Mouse (Mus musculus) adrenal gland (tissue): ENCODE results near the gene Actg2.

Source experiments
- intact Hi-C: fragments of 180-260 bp; cut with DNase I; formaldehyde crosslinking; loops from one replicate; pipeline ENCODE4 v1.15.1; 2025

The Actg2 gene

DNA sequence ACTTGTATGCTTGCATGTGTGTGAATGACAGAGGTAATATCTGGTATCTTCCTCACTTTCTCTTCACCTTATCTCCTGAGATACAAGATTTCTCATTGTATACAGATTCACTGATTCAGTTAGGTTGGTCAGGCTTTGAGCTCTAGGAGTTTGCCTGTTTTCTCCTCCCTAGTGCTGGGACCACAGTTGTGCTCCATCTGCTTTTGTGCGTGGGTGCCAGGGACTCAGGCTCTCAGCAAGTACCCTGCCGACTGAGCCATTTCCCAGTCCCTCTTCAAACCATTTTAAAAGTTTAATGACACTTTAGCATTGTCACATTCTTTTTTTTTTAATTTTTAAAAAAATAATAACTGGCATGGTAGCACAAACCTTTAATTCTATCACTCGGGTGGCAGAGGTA, 20.9 kb downstream of the Actg2 start:
- intact Hi-C loops = no loop called here

DNA sequence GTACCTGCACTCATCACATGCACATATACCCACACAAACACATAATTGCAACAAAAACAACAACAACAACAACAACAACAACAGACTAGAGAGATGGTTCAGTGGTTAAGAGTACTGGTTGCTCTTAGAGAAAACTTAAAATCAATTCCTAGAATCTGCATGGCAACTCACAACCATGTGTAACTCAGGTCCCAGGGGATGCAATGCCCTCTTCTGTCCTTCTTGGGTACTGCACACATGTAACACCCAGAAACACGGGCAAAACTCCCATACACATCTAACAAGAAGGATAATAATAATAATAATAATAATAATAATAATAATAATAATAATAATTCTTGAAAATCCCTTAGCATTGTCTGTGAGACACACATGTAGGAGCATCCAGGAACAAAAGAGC, 23.6 kb downstream of the Actg2 start:
- intact Hi-C loops = loop anchor here (1.0 kb wide), 1 partner anchor 156 kb away; no protein-coding TSS in a partner anchor

DNA sequence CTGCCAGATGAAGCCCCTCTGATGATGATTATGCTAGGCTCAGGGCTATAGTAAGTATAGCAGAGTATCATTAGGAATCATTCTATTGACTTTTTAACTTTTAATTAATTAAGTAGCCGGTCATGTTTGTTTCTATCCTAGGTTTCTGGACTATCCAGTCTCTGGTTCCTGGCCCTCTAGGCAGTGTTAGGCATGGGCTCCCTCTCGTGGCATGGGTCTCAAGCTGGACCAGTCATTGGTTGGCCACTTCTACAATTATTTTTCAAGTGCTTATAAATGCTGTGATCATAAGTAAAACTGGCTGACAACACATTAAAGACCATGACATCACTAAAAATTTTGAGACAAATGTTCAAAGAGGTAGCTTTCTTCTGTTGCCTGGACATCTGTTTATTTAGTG, 25.9 kb downstream of the Actg2 start:
- intact Hi-C loops = no loop called here

DNA sequence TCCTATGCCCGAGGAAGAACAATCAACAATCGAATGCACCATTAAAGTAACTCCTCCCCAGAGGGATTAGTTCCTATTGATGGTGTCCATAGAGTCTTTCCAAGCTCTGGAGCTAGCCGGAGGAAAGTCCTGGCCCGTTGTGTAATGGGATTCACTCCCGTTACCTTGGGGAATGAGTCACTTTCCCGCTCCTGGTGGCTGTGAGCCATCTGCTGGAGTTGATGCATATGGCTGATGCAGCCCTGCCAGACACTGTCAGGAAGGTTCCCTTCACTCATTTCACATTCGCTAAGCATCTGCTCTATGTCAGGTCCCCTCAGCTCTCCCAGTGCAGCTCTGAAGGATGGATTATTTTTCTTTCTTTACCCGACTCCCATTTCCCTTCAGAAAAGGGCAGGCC, 26.6 kb downstream of the Actg2 start:
- intact Hi-C loops = no loop called here

DNA sequence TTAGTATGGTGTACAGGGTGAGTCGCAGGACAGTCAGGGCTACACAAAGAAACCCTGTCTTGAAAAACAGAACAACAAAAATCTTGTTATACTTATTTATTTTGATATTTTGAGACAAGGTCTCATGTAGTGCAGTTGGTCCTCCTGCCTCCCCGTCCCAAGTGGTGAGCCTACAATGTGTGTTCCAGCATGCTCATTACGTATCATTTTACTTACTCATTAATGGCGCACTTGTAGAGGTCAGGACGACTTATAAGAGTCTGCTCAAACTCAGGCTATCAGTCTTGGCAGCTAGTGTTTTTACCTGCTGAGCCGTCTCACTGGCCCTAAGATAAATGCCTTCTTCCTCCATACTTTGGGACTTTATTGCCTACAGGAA, 28.9 kb downstream of the Actg2 start:
- intact Hi-C loops = loop anchor here (2.0 kb wide), 1 partner anchor 50 kb away; no protein-coding TSS in a partner anchor

DNA sequence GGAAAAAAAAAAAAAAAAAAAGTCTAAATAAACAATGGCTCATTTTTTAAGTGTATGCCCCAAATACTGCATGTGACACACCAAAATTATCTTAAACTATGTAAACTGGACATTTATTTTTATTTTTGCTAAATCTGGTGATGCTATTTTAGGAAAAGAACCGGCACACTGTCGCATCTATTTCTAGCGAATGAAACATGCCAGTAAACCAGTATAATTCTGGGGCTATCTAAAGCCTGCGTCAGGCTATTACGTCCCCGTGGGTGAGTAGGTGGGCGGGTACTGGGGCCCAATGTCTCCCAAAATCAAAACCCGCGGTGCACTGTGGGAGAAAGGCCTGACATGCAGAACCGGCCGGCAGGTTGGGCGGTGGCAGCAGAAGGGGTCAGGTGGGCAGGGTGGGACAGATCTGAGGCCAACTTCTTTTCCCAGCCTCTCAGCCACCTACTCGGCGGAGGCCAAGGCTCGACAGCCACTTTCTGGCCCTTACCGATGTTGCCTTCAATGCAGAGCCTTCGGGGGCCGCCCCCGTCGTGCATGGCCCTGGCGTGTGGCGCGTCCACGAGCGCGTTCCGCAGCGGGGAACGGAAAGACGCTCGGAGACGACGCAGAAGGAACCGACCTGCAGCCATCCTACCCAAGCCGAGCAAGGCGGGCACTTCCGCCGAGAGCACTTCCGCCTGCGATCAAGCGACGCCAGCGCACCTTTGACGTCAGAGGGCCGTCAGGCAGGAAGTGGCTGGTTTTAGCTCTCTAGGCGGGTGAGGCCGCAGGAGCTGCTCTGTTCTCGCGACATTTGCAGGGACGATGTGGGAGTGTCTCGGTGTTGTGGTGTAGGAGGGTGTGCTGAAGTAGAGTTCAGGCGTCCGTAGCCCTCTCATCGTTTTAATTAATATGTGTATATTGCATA, 29.6 kb downstream of the Actg2 start, which contains the start of gene Dguok:
TSS of gene Dguok (minus strand) at position 712 of the 910 bp plus-strand sequence.
- intact Hi-C loops = loop anchor here (2.0 kb wide), 1 partner anchor 50 kb away; no protein-coding TSS in a partner anchor

DNA sequence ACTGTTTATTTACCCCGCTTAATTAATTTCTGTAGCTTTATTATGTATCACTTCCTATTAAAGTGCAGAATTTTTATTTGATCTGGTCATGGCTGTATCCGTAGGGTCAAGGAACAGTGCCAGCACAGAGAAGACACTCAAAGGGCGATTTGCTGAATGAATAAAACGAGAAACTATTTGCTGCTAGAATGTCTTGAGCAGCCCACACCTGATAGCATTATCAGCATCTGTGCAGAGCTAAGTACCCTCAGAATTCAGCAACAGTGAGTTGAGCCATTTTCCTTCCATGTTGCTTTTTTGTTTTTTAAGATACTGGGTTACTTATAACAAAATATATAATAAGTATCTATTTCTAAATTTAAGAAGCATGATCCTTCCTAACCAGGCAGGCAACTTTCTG, 30.5 kb downstream of the Actg2 start:
- intact Hi-C loops = no loop called here

DNA sequence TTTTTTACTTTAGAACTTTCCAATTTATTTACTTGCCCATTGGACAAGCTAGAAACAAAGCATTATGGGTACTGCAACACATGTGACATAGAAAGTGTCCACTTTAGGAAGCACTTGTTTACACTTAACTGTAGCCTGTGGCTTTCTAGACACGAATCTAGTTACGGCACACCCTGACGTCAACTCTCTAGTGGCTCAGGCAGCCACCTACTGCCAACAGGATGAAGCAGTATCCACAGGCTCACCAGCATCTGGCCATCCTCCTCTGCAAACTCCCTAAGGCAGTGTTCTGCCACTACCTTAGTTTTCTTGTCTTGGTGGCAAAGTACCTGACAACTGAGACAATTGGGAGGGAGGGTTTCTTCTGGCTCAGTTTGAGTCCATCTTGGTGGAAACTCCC, 32.7 kb downstream of the Actg2 start:
- intact Hi-C loops = no loop called here

DNA sequence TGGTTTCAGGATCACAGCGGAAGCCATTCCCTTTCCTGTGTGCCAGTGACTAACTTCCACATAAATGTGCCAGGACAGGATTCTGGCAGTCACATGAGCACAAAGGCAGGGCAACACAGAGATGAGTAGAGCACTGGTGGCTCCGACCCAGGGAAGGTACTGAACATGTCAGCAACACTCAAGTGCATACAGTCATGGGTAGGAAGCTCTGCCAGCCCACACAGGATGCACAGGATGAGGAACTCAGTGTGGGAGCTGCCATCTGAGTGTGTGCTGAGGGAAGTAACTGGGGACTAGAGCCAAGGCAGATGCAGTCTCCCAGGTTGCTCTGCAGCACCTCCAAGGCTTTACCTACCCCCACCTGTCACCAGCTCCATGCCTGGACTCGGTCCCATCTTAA, 33.4 kb downstream of the Actg2 start:
- intact Hi-C loops = no loop called here

DNA sequence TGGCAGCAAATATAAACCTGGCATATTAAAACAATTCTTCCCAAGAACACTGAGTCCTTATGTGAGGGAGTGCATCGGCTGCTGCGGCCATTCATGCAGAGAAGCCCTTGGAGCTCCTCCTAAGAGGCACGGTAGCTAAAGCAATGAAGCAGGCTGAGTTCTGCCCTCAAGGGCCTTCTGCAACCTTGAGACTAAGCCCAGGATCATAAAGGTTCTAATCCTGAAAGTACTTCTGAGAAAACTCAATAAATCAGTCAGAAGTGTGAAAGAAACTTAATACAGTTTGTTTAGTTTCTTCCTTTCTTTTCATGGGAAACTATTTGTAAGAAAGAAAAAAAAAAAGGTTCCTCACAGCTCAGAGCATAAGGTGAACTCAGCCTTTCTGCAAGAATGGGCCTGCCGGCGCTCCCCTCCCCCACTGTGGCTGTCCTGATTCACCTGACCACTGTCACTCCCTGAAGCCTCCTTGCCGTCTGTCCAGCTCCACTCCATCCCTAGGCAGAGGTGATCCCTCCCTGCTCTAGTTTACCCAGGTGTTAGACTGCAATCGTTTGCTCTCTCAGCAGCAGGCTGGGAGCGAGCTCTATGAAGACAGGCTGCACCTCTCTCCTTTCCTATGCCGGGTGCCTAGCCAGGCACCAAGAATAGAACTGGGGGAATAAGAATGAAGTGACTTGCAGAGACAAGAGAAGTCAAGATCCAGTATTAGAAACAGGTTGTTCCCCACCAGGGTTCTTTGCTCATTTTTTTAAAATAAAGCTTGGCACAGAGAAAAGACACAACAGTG, 34.3 kb downstream of the Actg2 start:
- intact Hi-C loops = no loop called here

DNA sequence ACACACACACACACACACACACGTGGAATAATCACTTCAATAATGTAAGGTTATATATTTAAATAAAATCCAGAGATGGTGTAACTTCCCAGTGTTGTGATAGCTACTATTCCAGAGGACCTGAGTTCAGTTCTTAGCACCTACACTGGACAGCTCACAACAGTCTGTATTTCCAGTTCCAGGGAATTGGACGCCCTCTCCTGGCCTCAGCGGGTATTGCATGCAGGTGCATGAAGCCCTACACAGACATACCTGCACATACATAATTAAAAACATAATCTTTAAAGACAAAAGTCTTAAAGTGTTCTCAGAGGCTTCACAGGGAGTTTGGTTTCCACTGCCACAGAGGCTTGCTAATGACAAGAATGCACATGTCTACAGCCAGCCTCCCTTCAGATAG, 35.6 kb downstream of the Actg2 start:
- intact Hi-C loops = no loop called here

DNA sequence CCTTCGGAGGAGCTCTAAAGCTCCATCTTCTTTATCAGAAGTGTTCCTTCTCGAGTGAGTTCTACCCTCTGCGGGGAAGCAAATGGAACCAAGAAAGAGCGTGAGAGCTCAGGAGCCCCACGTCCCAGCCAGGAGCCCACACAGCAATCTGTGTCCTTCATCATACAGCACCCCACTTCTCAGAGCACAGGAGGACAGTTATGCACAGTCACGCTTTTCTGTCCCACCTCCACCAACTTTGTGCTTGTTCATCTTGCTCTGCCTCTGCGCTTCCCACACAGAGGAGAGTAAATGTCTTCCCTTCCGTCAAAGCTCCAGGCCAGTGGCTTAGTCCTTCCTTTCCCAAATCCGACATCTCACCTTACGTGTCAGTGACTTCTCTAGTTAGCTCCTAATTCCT, 37.0 kb downstream of the Actg2 start:
- intact Hi-C loops = no loop called here

DNA sequence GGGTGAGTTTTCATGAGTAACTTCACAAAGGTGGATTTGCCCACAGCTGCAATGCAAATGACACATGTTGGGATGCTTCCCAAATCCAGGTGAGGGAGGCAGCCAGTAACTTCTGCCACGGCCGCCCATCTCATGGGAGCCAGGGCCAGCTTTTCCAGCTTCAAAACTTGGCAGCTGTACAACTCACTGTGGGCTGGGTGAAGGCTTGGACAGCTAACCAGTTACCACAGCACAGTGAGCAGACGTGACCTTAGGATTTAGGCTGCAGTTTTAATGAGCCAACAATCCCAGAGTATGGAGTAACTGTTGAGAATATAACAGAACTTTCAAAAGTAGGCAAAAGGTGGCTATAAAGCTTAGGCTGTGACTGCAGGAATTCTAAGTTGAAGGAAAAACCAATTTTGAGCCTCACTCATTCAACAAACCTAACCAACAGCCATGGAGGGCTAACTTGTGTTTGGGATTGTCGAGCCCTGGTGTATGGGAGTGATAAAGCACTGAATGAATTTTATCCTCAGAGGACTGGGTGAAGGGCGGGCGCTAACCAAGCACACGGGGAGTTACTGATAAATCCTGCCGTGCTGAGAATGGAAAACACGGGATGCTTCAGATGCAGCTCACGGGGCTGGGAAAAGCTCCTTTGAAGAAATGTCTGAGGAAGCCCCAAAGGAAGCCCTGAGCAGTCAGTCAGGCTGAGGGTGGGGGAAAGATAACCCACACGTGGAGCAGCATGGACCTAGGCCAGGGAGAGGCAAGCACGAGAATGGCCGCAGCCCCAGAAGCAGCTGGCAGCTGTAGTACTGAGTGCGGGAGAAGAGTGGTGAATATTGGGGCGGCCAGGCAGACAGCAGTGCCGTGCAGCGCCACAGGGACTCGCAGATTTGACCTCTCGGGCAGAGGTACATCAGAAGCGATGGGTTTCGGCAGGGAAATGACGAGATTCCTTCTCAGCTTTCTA, 39.0 kb downstream of the Actg2 start:
- intact Hi-C loops = no loop called here

DNA sequence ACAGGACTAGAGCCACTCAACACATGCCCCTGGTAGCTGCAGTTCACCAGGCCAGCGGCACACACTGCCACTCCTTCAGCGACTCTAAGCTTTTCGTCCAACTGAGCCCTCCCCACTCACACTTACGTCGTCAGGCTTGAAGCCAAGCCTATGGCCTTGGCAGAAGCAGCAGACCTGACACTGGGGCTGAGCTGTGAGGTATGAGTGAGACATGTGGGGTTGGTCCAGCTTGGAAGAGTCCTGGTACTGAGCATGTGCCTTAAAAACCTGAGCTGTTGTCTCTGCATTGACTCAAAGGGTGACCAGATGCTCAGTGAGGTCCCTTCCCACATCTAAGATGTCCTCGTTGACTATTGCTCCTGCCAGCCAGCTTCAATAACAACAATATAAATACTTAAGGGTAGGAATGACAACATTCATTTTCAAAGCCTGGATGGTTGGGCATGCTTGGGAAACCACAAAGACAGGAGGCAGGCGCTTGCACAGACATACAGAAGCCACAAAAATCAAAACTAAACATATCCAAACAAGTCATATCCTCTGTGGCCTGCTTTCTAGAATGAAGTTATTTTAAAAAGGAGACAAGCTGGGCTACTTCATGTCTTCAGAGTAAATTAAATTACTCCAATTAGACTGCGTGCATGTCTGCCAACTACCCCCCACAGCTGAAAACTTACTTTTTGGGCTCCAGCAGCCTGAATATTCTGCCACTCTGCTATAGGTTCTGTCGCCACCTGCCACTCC, 39.9 kb downstream of the Actg2 start:
- intact Hi-C loops = no loop called here

DNA sequence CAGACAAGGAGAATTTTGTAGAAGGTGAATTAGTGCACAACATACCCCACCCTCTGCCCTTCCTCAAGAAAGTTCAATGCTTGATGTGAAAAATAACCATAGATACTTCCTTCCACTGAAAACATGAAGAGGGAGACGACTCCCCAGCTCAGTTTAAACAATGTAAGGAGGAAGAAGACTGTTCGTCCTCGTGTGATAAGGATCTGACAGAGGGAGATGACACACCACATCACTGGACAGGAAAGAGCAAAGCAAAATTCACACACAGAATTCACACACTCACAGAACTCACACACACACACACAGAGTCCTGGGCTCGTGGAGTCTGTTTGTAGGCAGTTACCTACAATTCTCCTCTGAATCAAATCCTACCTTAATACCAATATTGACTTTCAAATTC, 45.4 kb downstream of the Actg2 start:
- intact Hi-C loops = no loop called here

DNA sequence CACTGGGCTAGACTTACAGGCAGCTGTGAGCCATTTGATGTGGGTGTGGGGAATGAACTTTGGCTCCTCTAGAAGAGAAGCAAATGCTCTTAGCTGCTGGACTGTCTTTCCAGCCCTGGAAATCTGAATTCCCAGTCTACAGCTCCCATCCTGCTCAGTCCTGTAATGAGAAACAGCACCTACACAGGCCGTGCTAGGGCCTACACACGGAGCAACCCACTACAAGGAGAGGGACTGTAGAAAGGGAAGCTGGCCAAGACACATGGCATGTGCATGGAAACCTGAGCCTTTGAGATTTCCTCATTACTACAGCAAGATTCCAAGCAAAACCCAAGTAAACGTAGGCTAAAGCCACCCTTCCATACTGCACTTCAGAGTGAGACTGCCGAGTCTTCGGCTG, 47.9 kb downstream of the Actg2 start:
- intact Hi-C loops = no loop called here

DNA sequence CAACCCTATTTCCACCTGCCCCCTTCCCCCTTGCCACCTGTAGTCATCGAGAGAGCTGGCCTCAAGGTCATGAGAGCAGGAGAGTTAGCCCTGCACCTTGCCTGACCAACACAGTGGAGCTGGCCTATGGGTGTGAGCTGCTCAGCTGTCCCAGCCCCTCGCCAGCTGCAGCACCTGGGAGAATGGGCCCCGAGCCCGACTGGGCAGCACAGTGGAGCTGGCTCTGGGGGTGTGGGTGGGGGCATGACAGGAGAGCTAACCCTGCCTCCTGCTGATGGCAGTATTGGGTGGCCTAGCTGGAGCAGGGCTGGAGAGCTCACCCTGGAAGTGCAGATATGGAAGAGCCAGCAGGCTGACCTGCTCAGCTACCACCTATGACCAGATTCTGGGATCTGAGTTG, 48.8 kb downstream of the Actg2 start:
- intact Hi-C loops = no loop called here

DNA sequence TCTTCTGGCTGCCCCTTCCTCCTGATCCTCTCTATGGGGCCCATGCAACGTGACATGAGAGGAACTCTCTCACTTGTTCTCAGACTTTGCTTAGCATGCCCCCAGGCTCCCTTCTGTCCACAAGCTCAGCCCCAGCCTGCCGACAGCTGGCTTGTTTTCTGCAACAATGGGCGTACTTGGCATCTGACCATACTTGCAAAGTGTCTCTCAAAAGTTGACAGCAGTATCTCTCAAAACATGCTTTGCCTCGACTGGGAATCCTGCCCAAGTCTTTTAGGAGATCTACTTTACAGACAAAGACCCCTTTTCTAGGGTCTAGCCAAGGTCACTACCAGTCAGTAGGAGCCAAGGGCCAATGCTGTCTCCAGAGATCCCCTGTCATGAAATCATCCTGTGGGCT, 50.2 kb downstream of the Actg2 start:
- intact Hi-C loops = no loop called here

DNA sequence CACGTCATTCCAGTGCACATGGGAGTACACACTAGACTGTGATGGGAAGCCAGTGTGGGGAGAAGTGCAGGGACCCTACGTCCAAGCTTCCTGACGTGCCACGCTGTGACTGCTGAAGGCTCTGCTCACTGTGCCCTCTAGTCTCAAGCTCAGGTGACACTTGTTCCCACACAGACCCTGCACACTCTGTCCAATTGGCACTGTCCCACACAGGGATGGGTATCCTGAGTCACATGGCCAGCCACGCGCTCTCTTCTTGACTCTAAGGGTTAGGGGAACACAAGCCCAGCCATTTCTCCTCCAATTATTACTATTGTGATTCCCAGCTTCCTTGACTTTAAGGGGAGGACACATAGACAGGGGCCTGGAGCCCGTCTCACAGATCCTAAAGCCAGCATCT, 52.3 kb downstream of the Actg2 start:
- intact Hi-C loops = no loop called here

DNA sequence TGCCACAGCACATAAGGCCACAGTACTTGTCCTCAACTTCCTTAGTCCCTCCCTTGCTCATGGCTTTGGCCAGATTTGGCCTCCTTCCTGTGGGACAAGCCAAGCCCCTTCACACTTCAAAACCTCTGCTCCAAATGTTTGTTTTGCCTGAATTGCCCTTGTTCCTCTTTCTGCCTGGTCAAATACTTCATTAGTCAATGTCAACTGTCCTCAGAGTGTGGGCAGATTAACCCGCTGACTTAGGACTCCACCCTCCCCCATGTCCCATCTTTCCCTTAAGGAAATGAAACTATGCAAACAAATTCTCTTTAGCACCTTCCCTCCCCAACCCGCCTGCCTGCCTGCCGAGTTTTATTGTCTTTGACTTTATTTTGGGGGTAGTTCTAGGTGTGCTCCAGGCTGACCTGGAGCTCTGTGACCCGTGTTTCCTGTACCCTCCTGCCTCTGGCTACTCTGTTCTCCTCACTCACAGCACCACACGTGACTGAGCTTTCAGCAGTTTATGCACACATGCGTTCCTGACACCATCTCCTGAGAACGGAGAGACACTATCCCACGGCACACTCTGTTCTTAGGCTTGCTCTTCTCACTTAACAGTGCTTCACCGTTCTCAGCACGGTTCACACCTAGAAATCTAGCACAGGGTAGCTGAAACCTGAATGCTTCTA, 53.5 kb downstream of the Actg2 start:
- intact Hi-C loops = no loop called here
